20 mouse cellular contexts compared by ENCODE assay signal in the genomic region with DNA sequence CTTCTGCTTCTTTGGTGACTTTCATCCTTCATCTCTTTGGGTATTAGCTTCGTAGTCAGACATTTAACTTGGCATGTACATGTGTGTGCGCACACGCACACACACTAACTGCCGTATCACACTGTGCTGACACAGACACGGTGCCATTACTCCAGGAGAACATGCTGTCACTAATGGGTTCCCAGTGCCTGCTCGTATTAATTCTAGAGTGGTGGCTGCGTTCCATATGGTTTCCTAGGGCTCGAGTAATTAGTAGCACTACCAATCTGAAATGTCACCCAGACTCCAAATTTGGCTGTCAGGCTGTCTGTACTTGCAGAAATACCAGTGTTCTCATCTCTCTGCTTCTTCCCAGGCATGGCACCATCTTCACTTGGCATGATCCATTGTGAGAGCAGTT.
DNase-seq lines count a peak whose midpoint lies in the region; ATAC-seq lines count a peak whose summit lies in the region.
"Had no signal": no experiment of that assay in that cellular context is flagged by ENCODE, and none has a peak within 500 bp of the region (broad histone marks: within the 10 kb centered on the region; RNA-seq: fewer than 3 reads in every experiment).

No protein-coding gene starts in this region.

- WGBS in forebrain, embryonic 16.5 days: 68% methylated on average over 8 of the region's 8 CpGs
- 70% methylated on average over 8 of the region's 8 CpGs for WGBS in forebrain, embryonic 15.5 days

- no peak overlapping the region for H3K4me3 ChIP-seq in forebrain, embryonic 16.5 days (replicated peaks; ENCODE audit: low read length)
- no peak overlapping the region for H3K4me3 ChIP-seq in forebrain, embryonic 15.5 days
- H3K4me3 ChIP-seq: embryonic facial prominence, embryonic 10.5 days; heart, embryonic 13.5 days; hindbrain, embryonic 12.5 days had no signal

- no peaks in the 10 kb centered on the region for H3K9me3 ChIP-seq in forebrain, embryonic 16.5 days (ENCODE audit: control insufficient read depth, low read length)
- H3K9me3 ChIP-seq in forebrain, embryonic 15.5 days: no peaks in the 10 kb centered on the region
- H3K9me3 ChIP-seq: embryonic facial prominence, embryonic 10.5 days; G1E; heart, embryonic 13.5 days; hindbrain, embryonic 12.5 days had no signal

- H3K4me2 ChIP-seq in forebrain, embryonic 16.5 days (ENCODE audit: low read length): no peak overlapping the region
- H3K4me2 ChIP-seq in forebrain, embryonic 15.5 days (replicated peaks): no peak overlapping the region
- H3K4me2 ChIP-seq: heart, embryonic 13.5 days; hindbrain, embryonic 12.5 days had no signal

- DNase-seq in cerebellum, postnatal 10 days: peak; percentile 81 to 83
- no peak for DNase-seq in cerebellum, adult 8-10 months
- DNase-seq in layer of hippocampus, adult 8-10 months (ENCODE audit: low spot score in 2 of 2): peak; percentile 13 to 45
- no peak for DNase-seq in layer of hippocampus, adult 9-10 months (ENCODE audit: low spot score)
- peak; percentile 52 for DNase-seq in brain, adult 2 months (ENCODE audit: low read depth, low spot score)
- DNase-seq: adrenal gland, adult 8-10 months; adrenal gland, postnatal 36 days; B cell, adult 2 months; cerebellum, adult 18-20 months; gastrocnemius, postnatal 36 days; heart, adult 11 months; heart, postnatal 36 days had no signal

- H3K4me1 ChIP-seq in forebrain, embryonic 16.5 days (replicated peaks; ENCODE audit: control insufficient read depth, insufficient read depth, low read length): no peaks in the 10 kb centered on the region
- no peaks in the 10 kb centered on the region for H3K4me1 ChIP-seq in forebrain, embryonic 15.5 days
- H3K4me1 ChIP-seq: embryonic facial prominence, embryonic 10.5 days; heart, embryonic 13.5 days; hindbrain, embryonic 12.5 days had no signal

- ATAC-seq in forebrain, embryonic 16.5 days: peak; percentile 52; the same call in 1 of the 2 replicates
- ATAC-seq in forebrain, embryonic 15.5 days (replicated peaks): no peak
- ATAC-seq: CD4-positive, CD25-positive, alpha-beta regulatory T cell, adult 4 months; hindbrain, embryonic 16.5 days had no signal

- H3K27me3 ChIP-seq in forebrain, embryonic 16.5 days (replicated peaks; ENCODE audit: control insufficient read depth, insufficient read depth, low read length): no peaks in the 10 kb centered on the region
- no peaks in the 10 kb centered on the region for H3K27me3 ChIP-seq in forebrain, embryonic 15.5 days
- H3K27me3 ChIP-seq: heart, embryonic 13.5 days; hindbrain, embryonic 12.5 days had no signal

- H3K27ac ChIP-seq in forebrain, embryonic 16.5 days (ENCODE audit: low read length): no peak overlapping the region
- H3K27ac ChIP-seq in forebrain, embryonic 15.5 days (replicated peaks): no peak overlapping the region
- H3K27ac ChIP-seq: embryonic facial prominence, embryonic 10.5 days; heart, embryonic 13.5 days; hindbrain, embryonic 12.5 days had no signal

- no peaks in the 10 kb centered on the region for H3K36me3 ChIP-seq in forebrain, embryonic 16.5 days (ENCODE audit: control insufficient read depth, insufficient read depth)
- no peaks in the 10 kb centered on the region for H3K36me3 ChIP-seq in forebrain, embryonic 15.5 days
- H3K36me3 ChIP-seq: embryonic facial prominence, embryonic 10.5 days; G1E; heart, embryonic 13.5 days; hindbrain, embryonic 12.5 days had no signal

- no peak overlapping the region for H3K9ac ChIP-seq in forebrain, embryonic 16.5 days (replicated peaks; ENCODE audit: low read depth, low read length)
- H3K9ac ChIP-seq in forebrain, embryonic 15.5 days (replicated peaks): no peak overlapping the region
- H3K9ac ChIP-seq: heart, embryonic 13.5 days; hindbrain, embryonic 12.5 days had no signal

Comparison
In these comparisons a context has a peak if more than half of its experiments do, and no peak if none do; other contexts are left out.
1. DNase-seq: peak in cerebellum, postnatal 10 days (2 of 2), layer of hippocampus, adult 8-10 months (2 of 2) and brain, adult 2 months (single experiment); none in cerebellum, adult 8-10 months (single experiment) and layer of hippocampus, adult 9-10 months (single experiment).